Mouse (Mus musculus): ENCODE measurements around the gene Psmd1.

- no peak for TF ChIP-seq CTCF (IDR thresholded peaks at IDR 0.05; ENCODE audit: low read depth, low read length)
- no peak for TF ChIP-seq POLR2A (IDR thresholded peaks at IDR 0.05; ENCODE audit: borderline replicate concordance, low read depth, low read length)
These were observed 82.1 kb downstream of the Psmd1 start for GRCm38 (mm10) chr1:86146293-86146692.
